Mouse (Mus musculus) bone marrow macrophage, adult 2 months (primary cell): Measurements from ENCODE around the gene Josd2.

Experiments used
- CTCF ChIP-seq: IDR thresholded peaks from 2 replicates; pipeline ENCODE4 v1.5.1; 2012; ENCODE audit warnings: low read depth, mild to moderate bottlenecking, low read length, moderate library complexity
- POLR2A ChIP-seq: IDR thresholded peaks from 2 replicates; pipeline ENCODE4 v1.6.1; 2012; ENCODE audit warnings: mild to moderate bottlenecking, low read depth, low read length, borderline replicate concordance

DNA sequence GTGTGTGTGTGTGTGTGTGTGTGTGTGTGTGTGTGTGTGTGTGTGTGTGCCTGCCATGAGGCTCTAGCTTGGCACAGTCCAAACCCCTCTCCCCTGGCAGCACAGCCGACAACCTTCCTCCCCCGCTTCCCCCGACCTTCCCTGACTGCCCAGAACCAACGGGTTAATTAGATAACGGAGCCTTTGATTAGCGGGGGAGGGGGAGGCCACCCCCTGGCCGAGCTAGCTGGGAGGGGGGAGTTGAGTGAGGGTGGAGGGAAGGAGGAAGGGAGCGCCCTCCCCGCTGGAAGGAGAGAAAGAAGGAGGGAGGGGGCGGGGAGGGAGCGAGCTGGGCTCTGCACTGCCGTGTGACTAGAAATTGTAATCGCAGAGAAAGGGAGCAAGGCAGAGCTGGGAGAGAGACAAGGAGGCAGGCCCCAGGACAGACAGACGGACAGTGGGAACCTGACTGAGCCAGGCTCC lies 26.1 kb upstream of the Josd2 start:
- TF ChIP-seq CTCF, result no peak
- no peak for TF ChIP-seq POLR2A
